Mouse (Mus musculus): Measurements from ENCODE around the gene Mug1. TPM values are rescaled to one million over a fixed set of nuclear protein-coding genes. Genes with fewer than 3 reads are reported as not detected.

Gene Mug1
- 0.64 TPM for polyA plus RNA-seq (2014; fragmentation: Illumina TruSeq; extraction: RNeasy Lipid Tissue Mini Kit (QIAGEN cat#74804); ENCODE audit: low read depth, low replicate concordance)

DNA sequence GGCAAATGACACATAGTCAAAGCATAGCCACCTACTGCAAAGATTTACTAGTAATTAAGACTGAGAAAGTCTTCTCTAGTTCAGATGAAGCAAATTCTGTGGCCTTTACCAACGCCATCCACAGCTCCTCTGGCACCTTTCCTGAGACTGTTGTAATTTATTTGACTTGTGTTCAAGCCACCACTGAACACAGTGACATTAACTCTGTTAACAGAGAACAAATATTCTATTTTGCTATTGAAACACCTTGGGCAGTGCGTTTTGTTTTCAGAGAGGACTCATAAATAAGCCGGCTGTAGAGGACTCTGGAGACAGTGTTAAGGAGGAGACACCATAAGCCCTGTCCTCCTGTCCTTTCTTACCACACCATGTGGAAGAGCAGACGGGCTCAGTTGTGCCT, at the start of gene Mug1:
Mug1 (plus strand) TSS at position 271 of the 400 bp plus-strand sequence.

Other genes with a start within 250 kb of the Mug1 start
- 10.3 TPM for gene A2m, start 203.2 kb upstream of the Mug1 start, polyA plus RNA-seq (2014; fragmentation: Illumina TruSeq; extraction: RNeasy Lipid Tissue Mini Kit (QIAGEN cat#74804); ENCODE audit: low read depth, low replicate concordance)
- 1.8 TPM for gene Gm7298, start 105.6 kb upstream of the Mug1 start, polyA plus RNA-seq (2014; fragmentation: Illumina TruSeq; extraction: RNeasy Lipid Tissue Mini Kit (QIAGEN cat#74804); ENCODE audit: low read depth, low replicate concordance)
- not detected for gene Mug2, start 168.2 kb downstream of the Mug1 start, polyA plus RNA-seq (2014; fragmentation: Illumina TruSeq; extraction: RNeasy Lipid Tissue Mini Kit (QIAGEN cat#74804); ENCODE audit: low read depth, low replicate concordance)

Data from adrenal gland, adult 10 weeks (tissue).